Mouse (Mus musculus) lung, postnatal 25 days (tissue): ENCODE measurements around the gene Lfng.

Experiments used
- DNase-seq: peaks from one replicate; pipeline ENCODE4 v3.0.0; 2022; ENCODE audit warnings: low spot score

Lfng gene

GRCm38 (mm10) chr5:140641254-140641928, 34.3 kb downstream of the Lfng start:
- no peak for DNase-seq

DNA sequence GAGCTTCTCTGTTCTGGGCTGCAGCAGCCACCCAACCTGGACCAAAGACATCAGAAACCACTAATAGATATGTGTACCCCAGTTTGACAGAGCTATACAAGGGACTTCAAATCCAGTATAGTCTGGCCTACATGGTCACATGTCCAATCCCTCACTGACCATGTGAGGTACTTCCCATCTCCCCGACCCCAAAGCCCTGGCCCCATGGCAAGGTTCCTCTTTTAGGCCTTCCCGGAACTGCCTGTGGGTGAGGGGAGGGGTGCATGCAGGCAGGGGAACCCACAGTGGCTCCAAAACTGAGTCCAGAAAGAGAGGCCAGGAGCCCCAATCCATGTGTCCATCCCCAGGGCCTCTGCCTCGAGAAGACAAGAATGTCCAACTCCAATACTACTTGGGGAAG, 35.0 kb downstream of the Lfng start:
- peak; percentile 70 for DNase-seq

GRCm38 (mm10) chr5:140644263-140644662, 37.1 kb downstream of the Lfng start:
- DNase-seq, result no peak

GRCm38 (mm10) chr5:140644702-140645201, 37.6 kb downstream of the Lfng start:
- peak; percentile 78 for DNase-seq

GRCm38 (mm10) chr5:140645454-140645853, 38.3 kb downstream of the Lfng start:
- DNase-seq, result no peak

DNA sequence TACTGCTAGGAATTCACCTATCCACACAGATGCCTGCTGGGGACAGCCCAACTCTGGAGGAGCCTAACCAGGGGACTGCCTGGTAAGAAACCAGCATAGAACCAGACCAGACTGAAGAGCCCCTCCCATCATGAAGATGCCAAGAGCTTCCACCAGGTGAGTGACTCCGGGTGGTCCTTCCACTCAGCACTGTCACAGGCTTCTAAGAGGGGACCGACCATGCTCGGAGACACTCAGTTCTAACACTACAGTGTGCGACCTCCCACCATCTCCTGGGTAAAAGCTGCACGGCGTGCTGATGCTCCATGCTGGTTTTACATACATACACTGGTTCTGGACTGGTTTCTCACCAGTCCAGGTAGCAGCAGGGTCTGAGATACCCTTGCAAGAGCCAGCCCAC, 39.1 kb downstream of the Lfng start:
- DNase-seq, result no peak

DNA sequence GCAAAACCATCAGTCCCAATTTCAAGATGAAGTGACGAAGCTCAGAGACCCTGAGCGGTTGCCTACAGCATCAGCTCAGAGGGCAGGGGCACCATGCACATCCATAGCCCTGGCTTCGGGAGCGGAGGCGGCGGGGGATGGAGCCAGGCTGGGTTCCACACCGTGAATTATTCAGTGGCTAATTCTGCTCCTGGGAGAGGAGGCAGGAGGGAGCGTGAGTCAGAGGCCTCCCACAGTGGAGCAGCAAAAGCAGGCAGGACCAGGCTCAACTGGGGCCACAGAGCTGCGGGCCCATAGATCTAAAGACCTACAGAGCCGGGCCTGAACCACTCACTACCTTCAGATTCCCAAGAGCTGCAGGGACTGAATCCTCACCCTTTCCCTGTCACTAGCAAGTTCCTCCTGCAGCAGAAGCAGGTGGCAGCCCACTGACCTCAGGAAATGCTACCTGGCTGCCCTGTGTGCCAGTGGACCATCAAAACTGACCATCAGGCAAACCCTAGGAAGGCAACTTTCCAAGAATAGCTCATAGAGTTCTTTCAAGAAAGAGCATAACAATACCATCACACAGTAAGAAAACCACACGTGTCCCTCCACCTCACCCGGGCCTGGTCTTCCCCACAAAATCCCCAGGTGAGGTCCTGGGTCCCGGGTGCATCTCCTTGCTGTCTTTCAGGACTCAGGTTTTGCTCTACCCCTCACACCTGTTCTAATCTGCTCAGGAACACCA, 40.1 kb downstream of the Lfng start:
- no peak for DNase-seq

GRCm38 (mm10) chr5:140647821-140648518, 40.9 kb downstream of the Lfng start:
- DNase-seq, result no peak

DNA sequence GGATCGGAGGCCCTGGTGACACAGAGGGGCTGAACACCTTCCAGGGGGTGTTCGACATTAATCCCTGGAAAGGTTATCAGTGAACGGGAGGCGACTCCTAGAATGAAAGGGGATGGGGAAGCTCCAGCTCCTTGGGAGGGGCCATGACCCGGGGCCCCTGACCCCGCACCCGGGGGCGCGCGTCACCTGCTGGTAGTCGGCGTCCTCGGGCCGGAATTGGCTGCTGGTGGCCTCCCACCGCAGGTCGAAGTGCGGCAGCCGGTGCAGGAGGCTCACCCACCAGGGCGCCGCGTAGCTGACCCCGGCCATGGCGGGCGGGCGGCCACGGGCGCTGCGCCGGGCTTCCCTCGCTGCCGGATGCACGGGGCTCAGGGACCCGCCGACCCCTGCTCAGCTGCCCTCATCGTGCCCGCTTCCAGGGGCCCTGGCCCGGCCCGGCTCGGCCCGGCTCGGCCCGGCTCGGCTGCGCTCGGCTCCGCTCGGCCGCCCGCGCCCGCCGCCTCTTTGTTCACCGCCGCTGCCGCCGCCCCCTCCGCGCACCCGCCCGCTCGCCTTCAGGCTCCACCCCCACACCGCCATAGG, 41.5 kb downstream of the Lfng start, which contains the start of gene Ttyh3:
TSS of gene Ttyh3 (minus strand) at position 513 of the 582 bp plus-strand sequence.
- no peak for DNase-seq

DNA sequence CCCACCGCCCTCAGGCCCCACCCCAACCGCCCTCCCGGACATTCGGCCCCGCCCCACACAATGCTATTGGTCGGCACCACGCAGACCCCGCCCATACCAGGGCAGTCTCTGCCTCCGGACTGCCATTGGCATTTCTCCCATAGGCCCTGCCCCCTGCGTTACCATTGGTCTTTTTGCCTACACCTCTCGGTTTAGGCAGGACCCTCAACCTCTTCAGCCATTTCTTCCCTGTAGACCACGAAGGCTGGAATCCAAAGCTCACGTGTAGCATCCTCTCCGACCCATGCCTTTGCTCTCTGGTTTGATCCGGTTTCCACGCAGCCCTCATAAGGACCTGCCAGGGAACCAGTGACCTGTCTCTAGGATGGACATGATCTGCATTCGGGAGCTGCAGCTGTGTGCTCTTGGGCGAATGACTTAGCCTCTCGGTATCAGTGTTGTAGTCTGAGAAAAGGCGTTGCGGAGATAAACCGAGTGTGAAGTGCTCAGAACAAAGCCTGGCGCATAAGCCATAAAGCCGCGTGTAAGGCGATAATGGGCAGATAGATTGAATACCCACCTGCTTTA, 42.1 kb downstream of the Lfng start:
- DNase-seq, result peak; percentile 97

DNA sequence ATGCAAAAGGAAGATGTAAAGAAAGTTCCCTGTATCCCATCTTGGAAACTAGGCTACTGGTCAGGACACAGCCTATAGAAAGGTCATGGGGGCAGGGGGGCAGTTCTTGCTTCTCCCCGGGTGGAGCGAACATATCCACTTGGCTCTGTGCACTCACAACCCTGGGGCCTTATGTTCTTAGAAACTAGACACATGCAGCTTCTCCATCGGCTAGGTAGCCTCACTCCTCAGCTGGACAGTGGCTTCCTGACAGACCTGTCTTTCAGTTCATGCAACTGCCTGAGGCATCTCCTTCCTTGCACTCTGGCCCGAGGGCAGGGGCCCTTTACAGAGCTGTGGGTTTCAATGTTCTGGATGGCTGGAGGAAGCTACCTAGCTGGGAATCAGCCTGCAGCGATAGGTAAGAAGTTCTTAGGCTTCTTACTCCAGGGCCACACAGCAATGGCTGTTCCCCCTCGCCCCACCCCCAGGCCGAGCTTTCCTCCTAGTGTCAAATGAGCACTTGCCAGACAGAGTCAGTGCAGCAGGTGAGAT, 42.8 kb downstream of the Lfng start:
- no peak for DNase-seq

- DNase-seq, result no peak
Measured at GRCm38 (mm10) chr5:140651231-140651630, 44.1 kb downstream of the Lfng start.

DNA sequence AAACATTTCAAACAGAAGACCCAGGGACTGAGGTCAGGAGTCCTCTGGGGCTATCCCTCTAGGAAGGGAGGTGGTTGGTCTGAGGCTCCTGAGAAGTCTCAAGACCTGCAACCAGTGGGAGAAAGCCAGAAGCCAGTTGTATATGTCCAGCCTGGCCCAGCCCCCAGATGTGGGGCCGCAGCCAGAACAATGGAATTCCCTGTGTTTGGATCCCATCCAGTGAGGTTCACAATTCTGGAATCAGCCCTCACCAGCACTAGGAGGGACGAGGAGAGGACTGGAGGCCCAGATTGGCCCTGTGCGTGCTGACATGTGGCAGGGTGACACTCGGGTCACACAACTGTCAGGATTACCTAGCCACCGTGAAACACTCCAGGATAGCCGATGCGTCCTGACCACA, 45.5 kb downstream of the Lfng start:
- DNase-seq, result no peak

DNA sequence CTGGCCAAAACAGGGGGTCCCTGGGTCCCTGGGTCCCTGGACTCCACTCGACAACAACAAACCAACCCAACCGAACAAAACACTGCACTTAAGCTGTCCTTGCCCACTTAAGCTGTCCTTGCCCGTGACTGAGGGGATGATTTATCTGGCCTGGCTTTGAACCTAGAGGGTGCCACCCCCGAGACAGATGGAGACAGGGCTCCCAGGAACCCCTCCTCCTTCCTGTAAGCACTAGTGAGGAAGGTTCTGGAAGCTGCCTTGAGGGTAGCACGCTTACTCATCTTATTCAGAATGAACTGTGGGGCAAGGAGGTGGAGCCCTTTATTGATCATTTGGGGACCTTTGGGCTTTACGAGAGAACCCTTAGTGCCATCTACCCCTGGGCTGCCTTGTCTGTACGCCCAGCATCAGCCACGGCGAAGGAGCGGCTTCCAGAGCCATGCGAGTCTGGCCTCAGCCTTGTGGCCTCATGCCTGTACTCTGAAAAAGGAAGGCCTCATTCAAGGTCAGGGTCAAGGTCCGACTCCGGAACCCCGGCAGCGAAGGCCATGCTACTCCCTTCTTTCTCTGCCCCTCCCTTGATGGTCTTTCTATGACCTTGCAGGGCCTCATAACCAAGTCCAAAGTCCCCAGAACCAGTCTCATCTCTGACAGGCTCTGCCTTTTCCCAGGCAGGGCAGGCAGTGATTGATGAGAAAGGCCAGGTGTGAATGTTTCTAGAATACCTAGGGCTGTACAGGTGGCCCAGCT, 47.2 kb downstream of the Lfng start:
- no peak for DNase-seq

GRCm38 (mm10) chr5:140659607-140660272, 52.6 kb downstream of the Lfng start:
- DNase-seq, result no peak

- DNase-seq, result no peak
Measured at GRCm38 (mm10) chr5:140660398-140660797, 53.3 kb downstream of the Lfng start.

DNA sequence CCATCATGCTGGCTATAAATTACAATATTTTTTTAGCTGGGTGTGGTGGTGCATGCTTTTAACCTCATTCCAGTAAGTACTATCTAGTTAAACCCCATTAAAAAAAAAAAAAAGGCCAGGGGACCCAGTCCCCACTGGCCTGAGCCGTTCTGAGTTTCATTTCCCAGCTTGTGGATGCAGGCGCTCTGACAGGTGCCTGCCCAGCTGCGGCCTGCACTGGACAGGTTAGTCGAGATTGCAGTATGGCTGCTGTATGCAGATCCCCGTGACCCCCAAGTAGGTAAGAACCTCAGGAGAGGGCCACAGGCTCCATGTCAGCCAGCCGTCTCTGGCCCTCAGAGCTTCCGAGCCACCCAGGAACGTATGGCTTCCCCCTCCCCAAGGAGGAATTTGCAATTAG, 54.3 kb downstream of the Lfng start:
- no peak for DNase-seq

GRCm38 (mm10) chr5:140661875-140662643, 54.9 kb downstream of the Lfng start:
- no peak for DNase-seq

DNA sequence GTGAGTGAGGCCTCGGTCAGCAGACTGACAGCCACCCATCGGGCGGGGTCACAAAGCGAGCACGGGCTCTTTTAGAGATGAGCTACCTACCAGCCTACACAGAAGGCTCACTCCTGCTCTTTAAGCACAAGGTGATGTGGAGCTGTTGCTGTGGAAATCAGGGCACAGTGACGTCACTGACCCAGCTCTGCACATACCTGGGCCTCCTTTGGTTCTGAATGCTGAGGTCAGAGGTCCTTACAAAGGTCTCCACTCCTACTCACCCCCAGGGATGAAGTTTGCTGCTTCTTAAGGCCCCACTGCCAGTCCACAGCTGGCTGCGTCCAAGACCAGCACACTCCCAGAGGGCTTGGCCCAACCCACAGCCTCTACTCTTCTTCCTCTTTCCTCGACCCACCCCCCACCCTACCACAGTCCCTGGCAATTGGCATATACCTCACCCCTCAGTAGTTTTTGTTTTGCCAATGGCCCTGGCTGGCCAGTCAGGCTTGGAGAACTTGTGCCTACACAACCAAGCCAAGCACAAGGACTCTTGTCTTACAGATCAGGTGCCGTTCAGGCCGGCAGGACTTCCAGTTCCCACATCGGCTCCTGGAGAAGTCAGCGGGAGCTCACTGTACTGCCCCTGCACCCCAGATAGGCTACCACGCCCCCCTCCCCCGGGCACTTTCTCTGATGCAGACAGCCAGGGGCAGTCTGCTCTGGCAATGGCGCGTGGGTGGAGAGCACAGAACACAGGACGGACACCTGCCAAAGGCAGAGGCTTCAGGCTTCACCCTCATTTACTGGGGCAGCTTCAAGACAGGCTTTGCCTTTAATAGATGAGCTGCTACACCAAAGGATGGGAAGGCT, 55.8 kb downstream of the Lfng start:
- no peak for DNase-seq
